Mouse (Mus musculus) left cerebral cortex, postnatal 4 days (tissue): ENCODE measurements around the gene Clca4b. TPM values are rescaled to one million over a fixed set of nuclear protein-coding genes. Genes with fewer than 3 reads are reported as not detected.

Experiments
- total RNA-seq, 2 experiments: library from RNA; stranded (reverse); gene quantifications; 2 replicates each; pipeline ENCODE4 v1.2.3; 2021

The Clca4b gene
- total RNA-seq, 2 experiments from 2014 or later, result not detected

Other genes starting within 250 kb of the Clca4b start
- gene Sh3glb1, start 212.2 kb downstream of the Clca4b start, total RNA-seq, result 100 to 1,000 TPM; 179 to 208 TPM
- 1 to 10 TPM in 1 of 2 experiments, under 1 TPM in 1; 0.62 to 1.0 TPM for gene Clca3a1, start 171.6 kb downstream of the Clca4b start, total RNA-seq
- gene Clca3a2, start 113.0 kb downstream of the Clca4b start, total RNA-seq, result under 1 TPM; 0.50 to 0.95 TPM
- gene Clca3b, start 83.2 kb downstream of the Clca4b start, total RNA-seq, result not detected
- not detected for gene Clca4a, start 42.5 kb upstream of the Clca4b start, total RNA-seq
- not detected for gene Clca1, start 100.2 kb upstream of the Clca4b start, total RNA-seq
- gene Clca2, start 166.9 kb upstream of the Clca4b start, total RNA-seq, result not detected
- 10 to 100 TPM; 20.3 to 24.4 TPM for gene Odf2l, start 186.1 kb upstream of the Clca4b start, total RNA-seq